Mouse (Mus musculus) C2C12 (cell line): ENCODE data around the gene Slc25a31. TPM values are rescaled to one million over a fixed set of nuclear protein-coding genes. Genes with fewer than 3 reads are reported as not detected.

Source experiments
- H3K27me3 ChIP-seq: one replicate; pipeline ENCODE4 v1.6.1; 2011; ENCODE audit not compliant: control insufficient read depth, insufficient read depth, insufficient read length
- H3K36me3 ChIP-seq: one replicate; pipeline ENCODE4 v1.6.1; 2011; ENCODE audit not compliant: control insufficient read depth, insufficient read depth
- H3K4me3 ChIP-seq: one replicate; pipeline ENCODE4 v1.5.1; 2011; ENCODE audit warnings: mild to moderate bottlenecking, control low read depth; ENCODE audit not compliant: poor library complexity, insufficient read depth, severe bottlenecking
- H3K79me2 ChIP-seq: one replicate; pipeline ENCODE4 v1.6.1; 2011; ENCODE audit not compliant: control insufficient read depth, insufficient read depth
- H3K79me3 ChIP-seq: one replicate; pipeline ENCODE4 v1.6.1; 2011; ENCODE audit warnings: low read depth, control low read depth
- H3ac ChIP-seq: one replicate; pipeline ENCODE3; 2011; ENCODE audit warnings: low read depth; ENCODE audit not compliant: control insufficient read depth, insufficient read length
- CEBPB ChIP-seq: IDR thresholded peaks from one replicate; pipeline ENCODE4 v1.6.1; 2011; ENCODE audit warnings: low read depth, mild to moderate bottlenecking, control low read depth, moderate library complexity
- CTCF ChIP-seq: IDR thresholded peaks from one replicate; pipeline ENCODE4 v1.5.1; 2011; ENCODE audit not compliant: control insufficient read depth, insufficient read depth, insufficient read length
- FOSL1 ChIP-seq: IDR thresholded peaks from one replicate; pipeline ENCODE4 v1.8.0; 2011; ENCODE audit warnings: mild to moderate bottlenecking, low read length; ENCODE audit not compliant: poor library complexity, insufficient read depth, severe bottlenecking
- MAX ChIP-seq: IDR thresholded peaks from one replicate; pipeline ENCODE4 v1.6.1; 2011; ENCODE audit warnings: mild to moderate bottlenecking, control low read depth
- MYOD1 ChIP-seq: IDR thresholded peaks from one replicate; pipeline ENCODE4 v1.6.1; 2011; ENCODE audit warnings: low read depth; ENCODE audit not compliant: control insufficient read depth, insufficient read length
- MYOG ChIP-seq: IDR thresholded peaks from one replicate; pipeline ENCODE4 v1.6.1; 2011; ENCODE audit not compliant: control insufficient read depth, insufficient read length; ENCODE audit errors: extremely low read depth
- USF1 ChIP-seq: IDR thresholded peaks from one replicate; pipeline ENCODE4 v1.6.1; 2011; ENCODE audit warnings: low read depth, mild to moderate bottlenecking, control low read depth, moderate library complexity
- long read RNA-seq, 2 experiments: library from polyadenylated mRNA; unstranded; transcript quantifications; one replicate each; pipeline ENCODE4 v2.0.0; 2019 to 2020
- polyA plus RNA-seq: library from polyadenylated mRNA; unstranded; fragments of >200 nt; fragmentation: generic; extraction: Trizol; gene quantifications from one replicate; pipeline ENCODE4 v1.2.1, GENCODE M21; 2012; ENCODE audit warnings: missing spikeins

Gene Slc25a31
- not detected for polyA plus RNA-seq
- long read RNA-seq, experiment 1, result 0 reads
- long read RNA-seq, experiment 2, result 0 reads

DNA sequence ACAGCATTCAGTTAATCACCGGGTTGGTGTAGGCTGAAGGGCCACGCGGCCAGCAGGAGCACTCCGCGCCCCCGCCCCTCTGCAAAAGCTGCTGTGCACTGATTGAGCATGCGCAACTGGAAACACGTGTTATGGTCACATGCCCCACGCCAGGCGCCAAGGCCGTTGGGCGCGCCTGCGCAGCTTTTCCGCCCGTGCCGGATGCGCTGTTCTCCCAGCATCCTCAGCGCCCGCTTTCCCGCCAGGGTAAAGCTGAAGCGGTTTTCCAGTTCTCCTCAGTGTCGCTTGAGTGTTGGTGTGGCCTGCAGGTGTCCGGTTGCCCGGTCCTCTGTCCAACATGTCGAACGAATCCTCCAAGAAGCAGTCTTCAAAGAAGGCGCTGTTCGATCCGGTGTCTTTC lies at the start of gene Slc25a31:
Gene Slc25a31 (plus strand): TSS at position 201 of the 400 bp plus-strand sequence.
- no peak within 1 kb of the TSS for H3K4me3 ChIP-seq
- H3K36me3 ChIP-seq, result no peaks in the 10 kb centered on the region
- no peaks in the 10 kb centered on the region for H3K79me3 ChIP-seq
- no peaks in the 10 kb centered on the region for H3K79me2 ChIP-seq
- no peaks in the 10 kb centered on the region for H3K27me3 ChIP-seq
- no peak for TF ChIP-seq CTCF
- no peak for TF ChIP-seq FOSL1
- TF ChIP-seq MYOG, result no peak
- TF ChIP-seq MYOD1, result no peak
- TF ChIP-seq CEBPB, result no peak
- TF ChIP-seq USF1, result no peak
- TF ChIP-seq MAX, result no peak
- H3ac ChIP-seq, result no peak within 1 kb of the TSS

GRCm38 (mm10) chr3:40660231-40660630 lies 48.4 kb upstream of the Slc25a31 start:
- no peaks in the 10 kb centered on the region for H3K27me3 ChIP-seq
- H3K4me3 ChIP-seq, result no peak overlapping the region
- no peak overlapping the region for H3ac ChIP-seq
- H3K36me3 ChIP-seq, result no peaks in the 10 kb centered on the region
- H3K79me2 ChIP-seq, result no peaks in the 10 kb centered on the region
- no peaks in the 10 kb centered on the region for H3K79me3 ChIP-seq
- TF ChIP-seq MYOG (no peak), FOSL1 (no peak), USF1 (no peak), CEBPB (no peak)

DNA sequence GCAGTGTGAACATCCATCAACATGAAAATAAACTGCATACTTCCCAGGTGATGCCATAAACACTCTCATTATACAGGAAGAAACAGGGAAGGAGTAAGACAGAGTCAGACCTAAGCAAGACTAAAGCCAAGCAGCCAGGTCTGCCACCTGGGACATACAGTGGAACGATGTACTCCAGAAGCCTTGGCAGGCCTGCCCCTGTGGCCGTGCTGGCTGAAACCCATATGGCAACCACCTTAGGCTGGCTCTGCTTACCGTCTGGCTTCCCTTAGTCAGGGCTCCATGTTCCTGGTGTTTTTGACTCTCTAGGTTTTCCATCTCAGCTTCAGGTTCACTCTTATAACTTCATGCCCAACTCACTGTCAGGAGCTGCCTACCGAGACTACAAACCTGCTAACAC lies 42.5 kb upstream of the Slc25a31 start:
- TF ChIP-seq CEBPB, result no peak
- TF ChIP-seq CTCF, result no peak
- no peak for TF ChIP-seq USF1
- no peak for TF ChIP-seq MYOD1
- no peak for TF ChIP-seq FOSL1
- no peak for TF ChIP-seq MYOG
- no peak for TF ChIP-seq MAX
- Histone ChIP-seq H3ac (no peak overlapping the region), H3K36me3 (no peaks in the 10 kb centered on the region), H3K79me3 (no peaks in the 10 kb centered on the region), H3K4me3 (no peak overlapping the region), H3K27me3 (no peaks in the 10 kb centered on the region), H3K79me2 (no peaks in the 10 kb centered on the region)

- Histone ChIP-seq H3K36me3 (no peaks in the 10 kb centered on the region), H3K79me2 (no peaks in the 10 kb centered on the region), H3K79me3 (no peaks in the 10 kb centered on the region), H3K27me3 (no peaks in the 10 kb centered on the region), H3K4me3 (no peak overlapping the region), H3ac (no peak overlapping the region)
- TF ChIP-seq MYOD1 (no peak), MAX (no peak), FOSL1 (no peak), CTCF (no peak), USF1 (no peak), CEBPB (no peak)
Observed at GRCm38 (mm10) chr3:40666861-40667719, 41.6 kb upstream of the Slc25a31 start.

DNA sequence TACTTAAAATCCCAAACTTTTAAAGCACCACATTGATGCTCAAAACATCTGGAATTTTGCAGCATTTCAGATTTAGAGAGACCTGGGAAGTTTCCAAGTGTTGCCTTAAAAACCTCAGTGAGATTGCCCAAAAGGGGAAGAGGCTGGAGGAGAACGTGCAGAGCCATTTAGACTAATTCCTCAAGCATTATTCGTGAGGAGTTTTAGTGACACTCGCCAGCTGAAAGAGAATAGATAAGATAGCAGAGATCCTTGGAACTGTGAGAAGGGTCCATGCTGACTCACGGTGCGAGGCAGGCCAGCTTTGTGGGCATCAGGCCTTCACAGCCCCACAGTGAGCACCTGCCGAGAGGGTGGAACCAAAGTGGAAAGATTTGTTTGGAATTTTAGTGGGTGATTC lies 39.8 kb upstream of the Slc25a31 start:
- no peaks in the 10 kb centered on the region for H3K27me3 ChIP-seq

More for the DNA sequence above, 39.8 kb upstream of the Slc25a31 start:
- Histone ChIP-seq H3K4me3 (no peak overlapping the region), H3K79me3 (no peaks in the 10 kb centered on the region), H3K79me2 (no peaks in the 10 kb centered on the region), H3ac (no peak overlapping the region), H3K36me3 (no peaks in the 10 kb centered on the region)
- TF ChIP-seq MYOG (no peak), CEBPB (no peak), MYOD1 (no peak), CTCF (no peak), USF1 (no peak), FOSL1 (no peak), MAX (no peak)
